Mouse (Mus musculus): ENCODE results near the gene Pmvk. TPM values are rescaled to one million over a fixed set of nuclear protein-coding genes. Genes with fewer than 3 reads are reported as not detected.
A peak's percentile ranks its signal among the peaks of the same experiment; 100 is the strongest.

The Pmvk gene
- polyA plus RNA-seq, 1 experiment: 71.0 TPM

DNA sequence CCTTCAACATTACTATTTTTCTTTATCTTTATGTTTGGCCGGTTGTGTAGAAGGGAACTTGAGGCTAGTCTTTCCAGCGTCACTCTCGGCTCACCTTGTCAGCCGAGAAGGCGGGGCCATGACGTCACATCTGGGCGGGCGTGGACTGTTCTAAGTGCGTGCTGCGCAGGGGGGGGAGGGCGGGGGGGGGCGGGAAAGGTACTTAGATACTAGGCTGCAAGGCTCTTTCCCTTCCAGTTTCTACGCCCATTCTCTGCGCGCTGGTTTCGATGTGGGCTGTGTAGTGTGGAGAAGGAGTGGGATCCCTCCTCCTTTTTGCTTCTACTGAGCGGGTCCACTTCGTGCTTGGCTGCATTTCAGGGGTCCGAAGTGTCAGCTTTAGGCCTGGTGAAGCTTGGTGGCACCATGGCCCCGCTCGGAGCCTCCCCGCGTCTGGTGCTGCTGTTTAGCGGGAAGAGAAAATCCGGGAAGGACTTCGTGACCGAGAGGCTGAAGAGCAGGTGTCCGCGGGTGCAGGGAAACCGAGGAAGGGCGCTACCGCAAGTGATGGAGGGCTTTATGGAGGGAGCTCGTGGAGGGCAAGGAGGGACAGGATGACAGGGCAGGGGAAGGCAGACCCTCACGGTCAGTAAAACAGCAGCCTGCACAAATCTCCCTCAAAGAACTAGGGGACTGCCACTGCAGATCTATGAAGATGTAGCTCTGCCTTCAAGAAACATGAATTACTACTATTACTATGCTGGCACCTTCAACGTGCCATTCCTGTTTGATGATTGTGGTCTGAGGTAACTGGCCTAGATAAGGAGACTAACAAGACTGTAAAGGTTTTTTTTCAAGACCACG lies 4.8 kb downstream of the Pmvk start:
- H3K27me3 ChIP-seq (ENCODE audit: control insufficient read depth, insufficient read depth, low read length): no peaks in the 10 kb centered on the region
- under 1% methylated on average over 34 of the region's 36 CpGs for WGBS
- peak; percentile 91 to 92 for DNase-seq
- H3K4me1 ChIP-seq (ENCODE audit: control insufficient read depth, insufficient read depth, low read length): no peaks in the 10 kb centered on the region
- peak overlapping the region; percentile 76 for H3K27ac ChIP-seq (ENCODE audit: insufficient read depth, low read length)
- peak overlapping the region; percentile 100 for H3K4me3 ChIP-seq (replicated peaks; ENCODE audit: insufficient read depth, low read depth, low read length)
- TF ChIP-seq CTCF (IDR thresholded peaks at IDR 0.05; ENCODE audit: borderline replicate concordance, insufficient read depth, low read depth, low read length) (no peak), POLR2A (IDR thresholded peaks at IDR 0.05; ENCODE audit: borderline replicate concordance, insufficient read depth, low read length) (peak; percentile 40; the same call in 1 of the 2 replicates)

- 55% methylated on average over 4 of the region's 4 CpGs for WGBS
- no peaks in the 10 kb centered on the region for H3K27me3 ChIP-seq (ENCODE audit: control insufficient read depth, insufficient read depth, low read length)
- no peak for DNase-seq
- H3K4me1 ChIP-seq (ENCODE audit: control insufficient read depth, insufficient read depth, low read length): no peaks in the 10 kb centered on the region
- H3K4me3 ChIP-seq (replicated peaks; ENCODE audit: insufficient read depth, low read depth, low read length): no peak overlapping the region
- no peak overlapping the region for H3K27ac ChIP-seq (ENCODE audit: insufficient read depth, low read length)
- TF ChIP-seq POLR2A (IDR thresholded peaks at IDR 0.05; ENCODE audit: borderline replicate concordance, insufficient read depth, low read length) (no peak), CTCF (IDR thresholded peaks at IDR 0.05; ENCODE audit: borderline replicate concordance, insufficient read depth, low read depth, low read length) (no peak)
Observed at GRCm38 (mm10) chr3:89468268-89468667, 13.9 kb downstream of the Pmvk start.

DNA sequence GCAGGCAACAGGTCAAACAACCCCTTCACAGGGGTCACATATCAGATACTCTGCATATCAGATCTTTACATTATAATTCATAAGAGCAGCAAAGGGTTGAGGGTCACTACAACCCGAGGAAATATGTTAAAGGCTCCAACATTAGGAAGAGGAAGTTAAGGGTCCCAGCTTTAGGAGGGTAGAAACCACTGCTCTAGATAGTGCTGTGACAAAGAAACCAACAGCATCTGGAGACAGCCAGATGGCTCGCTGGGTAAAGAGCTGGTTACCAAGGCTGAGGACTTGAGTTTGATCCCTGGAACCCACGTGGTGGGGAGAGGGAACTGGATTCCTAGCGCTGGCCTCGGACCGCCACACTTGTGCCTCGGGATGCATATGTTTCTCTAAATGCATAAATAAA lies 17.9 kb downstream of the Pmvk start:
- WGBS: 70% methylated on average over 7 of the region's 7 CpGs
- DNase-seq: no peak

GRCm38 (mm10) chr3:89473838-89474237 lies 19.5 kb downstream of the Pmvk start:
- H3K4me1 ChIP-seq (ENCODE audit: control insufficient read depth, insufficient read depth, low read length): no peaks in the 10 kb centered on the region
- H3K27ac ChIP-seq (ENCODE audit: insufficient read depth, low read length): no peak overlapping the region
- WGBS: 77% methylated on average over 6 of the region's 6 CpGs
- no peak for DNase-seq
- no peak overlapping the region for H3K4me3 ChIP-seq (replicated peaks; ENCODE audit: insufficient read depth, low read depth, low read length)
- no peak for TF ChIP-seq CTCF (IDR thresholded peaks at IDR 0.05; ENCODE audit: borderline replicate concordance, insufficient read depth, low read depth, low read length)
- no peak for TF ChIP-seq POLR2A (IDR thresholded peaks at IDR 0.05; ENCODE audit: borderline replicate concordance, insufficient read depth, low read length)
- H3K27me3 ChIP-seq (ENCODE audit: control insufficient read depth, insufficient read depth, low read length): no peaks in the 10 kb centered on the region

More for the DNA sequence above, 17.9 kb downstream of the Pmvk start:
- Histone ChIP-seq H3K27me3 (ENCODE audit: control insufficient read depth, insufficient read depth, low read length) (no peaks in the 10 kb centered on the region), H3K27ac (ENCODE audit: insufficient read depth, low read length) (no peak overlapping the region), H3K4me3 (replicated peaks; ENCODE audit: insufficient read depth, low read depth, low read length) (no peak overlapping the region), H3K4me1 (ENCODE audit: control insufficient read depth, insufficient read depth, low read length) (no peaks in the 10 kb centered on the region)
- no peak for TF ChIP-seq POLR2A (IDR thresholded peaks at IDR 0.05; ENCODE audit: borderline replicate concordance, insufficient read depth, low read length)
- TF ChIP-seq CTCF (IDR thresholded peaks at IDR 0.05; ENCODE audit: borderline replicate concordance, insufficient read depth, low read depth, low read length): no peak

- DNase-seq: no peak
- no peaks in the 10 kb centered on the region for H3K4me1 ChIP-seq (ENCODE audit: control insufficient read depth, insufficient read depth, low read length)
- TF ChIP-seq POLR2A (IDR thresholded peaks at IDR 0.05; ENCODE audit: borderline replicate concordance, insufficient read depth, low read length) (no peak), CTCF (IDR thresholded peaks at IDR 0.05; ENCODE audit: borderline replicate concordance, insufficient read depth, low read depth, low read length) (no peak)
- H3K27ac ChIP-seq (ENCODE audit: insufficient read depth, low read length): no peak overlapping the region
- 32% methylated on average over 6 of the region's 6 CpGs for WGBS
- no peak overlapping the region for H3K4me3 ChIP-seq (replicated peaks; ENCODE audit: insufficient read depth, low read depth, low read length)
- no peaks in the 10 kb centered on the region for H3K27me3 ChIP-seq (ENCODE audit: control insufficient read depth, insufficient read depth, low read length)
Observed at GRCm38 (mm10) chr3:89479055-89479454, 24.7 kb downstream of the Pmvk start.

DNA sequence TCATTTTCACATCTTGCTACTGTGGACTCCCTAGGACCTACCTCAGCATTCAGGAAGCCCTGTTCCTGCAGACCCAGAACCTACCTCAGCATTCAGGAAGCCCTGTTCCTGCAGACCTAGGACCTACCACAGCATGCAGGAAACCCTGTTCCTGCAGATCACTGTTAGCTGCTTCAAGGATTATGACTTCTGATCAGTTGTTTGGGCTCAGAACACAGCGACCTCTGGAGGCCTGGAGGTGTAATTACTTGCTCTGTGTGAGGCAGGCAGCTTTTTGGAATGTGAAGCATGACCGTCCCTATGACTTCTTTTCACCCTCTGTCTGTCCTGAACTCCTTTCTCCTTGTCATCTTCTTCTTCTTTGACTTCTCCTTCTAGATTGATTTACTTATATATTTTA lies 27.1 kb downstream of the Pmvk start:
- TF ChIP-seq CTCF (IDR thresholded peaks at IDR 0.05; ENCODE audit: borderline replicate concordance, insufficient read depth, low read depth, low read length) (peak; percentile 16; the same call in 1 of the 2 replicates), POLR2A (IDR thresholded peaks at IDR 0.05; ENCODE audit: borderline replicate concordance, insufficient read depth, low read length) (no peak)
- no peaks in the 10 kb centered on the region for H3K27me3 ChIP-seq (ENCODE audit: control insufficient read depth, insufficient read depth, low read length)

DNA sequence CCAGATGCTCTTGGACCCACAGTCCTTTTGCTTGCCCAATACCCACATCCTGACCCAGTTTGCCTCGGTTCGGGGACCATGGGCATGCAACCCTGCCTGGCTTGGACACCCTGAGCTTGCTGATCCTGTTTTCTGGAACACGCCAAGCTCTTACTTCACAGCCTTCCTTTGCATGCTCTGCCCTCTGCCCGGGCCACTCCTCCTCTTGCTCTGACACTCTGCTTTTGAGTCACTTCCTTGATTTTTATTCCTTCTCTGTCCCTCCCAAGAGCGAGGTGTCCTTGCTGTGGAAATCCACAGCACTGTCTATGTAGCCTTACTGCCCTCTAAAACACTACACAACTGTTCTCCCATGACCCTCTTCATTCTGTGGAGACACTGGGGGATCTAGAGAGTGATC lies 27.9 kb downstream of the Pmvk start:
- no peak for DNase-seq
- Histone ChIP-seq H3K27ac (ENCODE audit: insufficient read depth, low read length) (no peak overlapping the region), H3K4me3 (replicated peaks; ENCODE audit: insufficient read depth, low read depth, low read length) (no peak overlapping the region), H3K27me3 (ENCODE audit: control insufficient read depth, insufficient read depth, low read length) (no peaks in the 10 kb centered on the region), H3K4me1 (ENCODE audit: control insufficient read depth, insufficient read depth, low read length) (no peaks in the 10 kb centered on the region)
- WGBS: 93% methylated on average over 5 of the region's 5 CpGs
- TF ChIP-seq CTCF (IDR thresholded peaks at IDR 0.05; ENCODE audit: borderline replicate concordance, insufficient read depth, low read depth, low read length) (no peak), POLR2A (IDR thresholded peaks at IDR 0.05; ENCODE audit: borderline replicate concordance, insufficient read depth, low read length) (no peak)

More for the DNA sequence above, 27.1 kb downstream of the Pmvk start:
- Histone ChIP-seq H3K4me1 (ENCODE audit: control insufficient read depth, insufficient read depth, low read length) (no peaks in the 10 kb centered on the region), H3K27ac (ENCODE audit: insufficient read depth, low read length) (no peak overlapping the region), H3K4me3 (replicated peaks; ENCODE audit: insufficient read depth, low read depth, low read length) (no peak overlapping the region)
- 48% methylated on average over 2 of the region's 2 CpGs for WGBS
- DNase-seq: no peak
